Mouse (Mus musculus) mouse trophoblast stem cell (cell line): Measurements from ENCODE around the gene Adad2.

ENCODE experiments used
- in situ Hi-C, 2 experiments: fragments of 300-500 bp; cut with MseI, MboI; formaldehyde crosslinking; loops; 2 replicates in 1 of 2; 3 replicates in 1 of 2; pipeline ENCODE4 v1.15.1; 2025

Adad2 gene

GRCm38 (mm10) chr8:119641058-119641457 is 28.5 kb downstream of the Adad2 start:
- in situ Hi-C loops: no loop called here

- in situ Hi-C loops: no loop called here
These were observed 30.4 kb downstream of the Adad2 start for GRCm38 (mm10) chr8:119642960-119643359.

GRCm38 (mm10) chr8:119644429-119644960 is 31.9 kb downstream of the Adad2 start:
- in situ Hi-C loops: no loop called here

GRCm38 (mm10) chr8:119644981-119645597 is 32.5 kb downstream of the Adad2 start:
- in situ Hi-C loops: no loop called here

- in situ Hi-C loops: no loop called here
These were observed 33.6 kb downstream of the Adad2 start for GRCm38 (mm10) chr8:119646197-119646596.

- in situ Hi-C loops: no loop called here
These were observed 34.3 kb downstream of the Adad2 start for GRCm38 (mm10) chr8:119646846-119647245.

GRCm38 (mm10) chr8:119651324-119651723 is 38.8 kb downstream of the Adad2 start:
- in situ Hi-C loops: no loop called here

GRCm38 (mm10) chr8:119656709-119657464 is 44.3 kb downstream of the Adad2 start:
- in situ Hi-C loops: no loop called here

GRCm38 (mm10) chr8:119661081-119661480 is 48.5 kb downstream of the Adad2 start:
- in situ Hi-C loops: no loop called here

- in situ Hi-C loops: no loop called here
These were observed 49.3 kb downstream of the Adad2 start for GRCm38 (mm10) chr8:119661892-119662291.

- in situ Hi-C loops: no loop called here
These were observed 50.9 kb downstream of the Adad2 start for GRCm38 (mm10) chr8:119663440-119663839.

GRCm38 (mm10) chr8:119665270-119665669 is 52.7 kb downstream of the Adad2 start:
- in situ Hi-C loops: no loop called here
